Mouse (Mus musculus): ENCODE measurements around the gene Map3k11. TPM values are rescaled to one million over a fixed set of nuclear protein-coding genes. Genes with fewer than 3 reads are reported as not detected.

The Map3k11 gene
- total RNA-seq, 2 experiments from 2014 or later = 9.4 to 12.2 TPM

GRCm38 (mm10) chr19:5704163-5704800 is 15.7 kb downstream of the Map3k11 start, which contains the start of gene Kcnk7:
Gene Kcnk7 (plus strand): TSS chr19:5704367.
- peak; percentile 87 for ATAC-seq (replicated peaks; ENCODE audit: low FRiP score, poor library complexity, severe bottlenecking)

DNA sequence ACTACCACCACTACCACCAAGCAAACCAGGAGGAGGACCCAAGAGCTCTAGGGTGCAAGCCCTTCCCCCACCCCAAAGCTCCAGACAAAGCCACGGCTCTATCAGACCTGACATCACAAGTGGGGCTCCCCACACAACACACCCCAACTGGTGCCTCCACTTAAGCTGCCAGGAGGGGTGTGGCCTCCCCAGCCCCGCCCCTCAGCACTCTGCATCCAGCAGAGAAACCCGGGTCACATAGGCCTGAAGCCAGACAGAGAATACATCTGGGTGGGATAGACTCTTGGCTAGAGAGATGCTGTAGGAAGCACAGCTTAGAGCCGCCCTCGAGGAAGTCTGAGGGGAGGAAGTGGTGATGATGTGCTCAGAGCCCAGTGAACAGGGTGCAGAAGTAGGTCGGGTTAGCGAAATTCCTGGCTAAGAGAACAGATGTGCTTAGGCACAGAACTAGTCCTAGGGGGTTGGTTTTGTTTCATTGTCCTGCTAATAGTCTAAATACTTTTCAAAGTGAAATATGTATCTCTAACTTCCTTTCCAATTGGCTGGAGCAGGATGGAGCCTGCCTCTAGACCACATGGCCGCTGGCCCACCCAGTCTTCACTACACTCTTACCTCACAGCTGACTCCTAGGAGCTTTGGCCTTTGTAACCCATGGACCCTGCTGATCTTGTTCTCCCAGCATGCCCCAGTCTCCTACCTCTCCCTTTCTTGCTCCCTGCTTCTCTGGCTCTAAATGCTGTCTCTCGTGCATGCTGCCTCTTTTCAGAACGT is 16.4 kb downstream of the Map3k11 start:
- peak; percentile 76 for ATAC-seq (replicated peaks; ENCODE audit: low FRiP score, poor library complexity, severe bottlenecking)

DNA sequence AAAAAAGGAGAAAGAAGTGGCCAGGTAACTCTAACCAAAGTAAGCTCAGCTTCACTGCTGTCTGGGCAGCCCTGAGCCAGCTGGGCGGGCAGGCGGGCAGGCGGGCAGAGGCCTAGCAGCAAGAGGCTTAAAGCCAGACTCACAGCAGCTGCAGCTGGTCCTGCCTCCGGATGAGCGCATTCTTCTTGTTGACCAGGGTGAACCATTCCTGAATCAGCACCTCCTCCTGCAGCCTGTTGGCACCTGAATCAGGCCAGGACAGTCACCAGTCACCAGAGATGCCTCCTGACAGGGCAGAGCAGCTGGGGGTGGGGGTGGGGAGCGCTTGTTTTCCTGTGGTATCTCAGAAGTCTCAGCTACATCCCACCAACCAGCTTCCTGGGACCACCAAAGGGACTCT is 21.5 kb downstream of the Map3k11 start:
- no peak for ATAC-seq (replicated peaks; ENCODE audit: low FRiP score, poor library complexity, severe bottlenecking)

GRCm38 (mm10) chr19:5710581-5710980 is 22.0 kb downstream of the Map3k11 start:
- no peak for ATAC-seq (replicated peaks; ENCODE audit: low FRiP score, poor library complexity, severe bottlenecking)

GRCm38 (mm10) chr19:5711218-5711617 is 22.7 kb downstream of the Map3k11 start:
- ATAC-seq (replicated peaks; ENCODE audit: low FRiP score, poor library complexity, severe bottlenecking) = no peak

GRCm38 (mm10) chr19:5711907-5712460 is 23.4 kb downstream of the Map3k11 start:
- no peak for ATAC-seq (replicated peaks; ENCODE audit: low FRiP score, poor library complexity, severe bottlenecking)

GRCm38 (mm10) chr19:5713255-5713654 is 24.7 kb downstream of the Map3k11 start:
- no peak for ATAC-seq (replicated peaks; ENCODE audit: low FRiP score, poor library complexity, severe bottlenecking)

- peak; percentile 51 for ATAC-seq (replicated peaks; ENCODE audit: low FRiP score, poor library complexity, severe bottlenecking)
Measured at GRCm38 (mm10) chr19:5713730-5714129, 25.2 kb downstream of the Map3k11 start.

DNA sequence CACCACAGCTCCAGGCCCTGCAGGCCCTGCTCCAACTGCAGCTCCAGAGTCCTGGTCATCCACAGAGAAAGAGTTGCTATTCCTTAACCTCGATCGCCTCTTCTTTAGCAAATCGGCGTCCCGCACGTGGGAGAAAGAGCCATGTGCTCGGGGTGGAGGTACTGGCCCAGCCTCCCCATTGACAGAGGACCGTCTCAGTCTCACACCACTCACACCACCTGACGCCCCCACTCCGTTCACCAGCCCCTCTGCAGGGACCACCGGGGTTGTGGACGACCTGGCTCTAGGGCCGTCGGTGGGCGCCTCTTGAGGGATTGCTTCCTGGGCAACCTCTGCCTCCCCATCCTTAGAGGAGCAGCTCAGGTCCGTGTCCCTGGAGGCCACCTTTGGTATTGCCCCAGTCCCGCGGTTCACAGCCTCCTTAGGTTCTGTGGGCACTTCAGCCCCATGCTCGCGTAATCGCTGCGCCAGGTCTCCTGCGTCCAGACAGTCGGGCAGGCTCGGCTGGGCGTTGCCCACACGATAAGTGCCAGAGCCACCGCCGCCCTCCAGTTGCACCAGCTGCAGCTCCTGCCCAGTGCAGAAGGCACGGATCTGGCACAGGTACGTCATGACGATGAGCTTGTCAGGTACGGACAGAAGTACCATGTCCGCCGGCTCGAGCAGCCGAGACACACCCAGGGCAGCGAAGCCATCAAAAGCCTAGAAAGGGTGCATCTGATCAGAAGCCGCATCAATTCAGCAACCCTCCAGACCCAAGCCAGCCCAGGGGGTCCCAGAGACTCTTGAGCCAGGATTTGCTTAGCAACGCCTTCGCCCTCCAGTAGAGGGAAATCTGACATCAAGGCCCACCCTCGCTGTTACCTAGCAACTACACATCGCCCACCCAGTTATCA is 27.5 kb downstream of the Map3k11 start:
- ATAC-seq (replicated peaks; ENCODE audit: low FRiP score, poor library complexity, severe bottlenecking) = peak; percentile 81

GRCm38 (mm10) chr19:5716955-5717354 is 28.4 kb downstream of the Map3k11 start:
- ATAC-seq (replicated peaks; ENCODE audit: low FRiP score, poor library complexity, severe bottlenecking) = no peak

GRCm38 (mm10) chr19:5721233-5721632 is 32.7 kb downstream of the Map3k11 start:
- no peak for ATAC-seq (replicated peaks; ENCODE audit: low FRiP score, poor library complexity, severe bottlenecking)

DNA sequence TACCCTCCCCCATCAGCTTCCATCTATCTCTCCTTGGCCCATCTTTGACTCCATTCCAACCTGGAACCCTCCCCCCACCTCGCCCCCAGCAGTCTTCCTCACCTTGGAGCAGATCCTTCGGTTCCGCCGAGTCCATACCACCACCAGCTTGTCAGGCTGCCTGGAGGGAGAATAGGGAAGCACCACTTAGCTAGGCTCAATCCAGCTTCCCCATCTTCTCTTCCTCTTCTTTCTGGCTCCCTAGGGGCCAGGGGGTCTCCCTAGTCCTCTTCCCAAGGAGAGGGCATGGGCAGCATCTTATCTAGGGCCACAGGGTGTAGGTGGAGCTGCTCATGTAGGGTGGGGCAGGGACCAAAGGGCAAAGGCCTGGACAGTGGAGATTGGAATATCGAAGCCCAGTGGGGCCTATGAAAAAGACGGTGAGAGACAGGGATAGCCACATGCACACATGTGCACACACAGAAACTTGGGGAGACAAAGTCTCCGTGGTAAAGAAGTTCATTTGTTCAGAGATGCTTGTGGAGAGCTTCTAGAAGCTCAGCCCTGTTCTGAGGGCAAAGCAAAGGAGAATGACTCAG is 34.4 kb downstream of the Map3k11 start:
- peak; percentile 48 for ATAC-seq (replicated peaks; ENCODE audit: low FRiP score, poor library complexity, severe bottlenecking)

DNA sequence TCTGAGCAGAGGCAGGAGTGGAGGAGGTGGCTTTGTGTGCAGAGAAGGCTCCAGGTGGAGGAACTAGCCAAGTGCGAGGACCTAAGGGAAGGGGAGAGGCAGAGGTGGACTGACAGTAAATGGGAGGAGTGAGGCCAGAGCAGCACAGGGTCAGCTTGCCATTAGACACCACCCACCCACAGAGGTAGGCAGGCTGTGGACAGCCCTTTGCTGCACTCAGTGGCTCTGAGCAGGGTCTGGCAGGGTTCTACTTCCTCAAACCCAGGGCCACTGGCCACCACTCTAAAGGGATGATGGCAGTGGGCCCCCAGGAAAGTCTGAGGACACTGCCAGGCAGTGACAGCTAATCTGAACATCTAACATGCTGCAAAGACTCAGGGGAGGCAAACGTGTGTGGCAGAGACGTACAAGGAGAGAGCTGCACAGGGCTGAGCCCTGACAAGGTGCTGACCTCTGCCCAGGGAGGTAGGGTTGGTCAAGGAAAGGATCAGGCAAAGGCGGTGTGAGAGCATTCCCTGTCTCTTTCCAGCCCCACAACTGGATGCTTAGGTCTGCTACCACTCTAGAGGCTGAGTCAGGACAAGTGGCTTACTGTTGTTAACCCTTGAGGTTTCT is 35.5 kb downstream of the Map3k11 start:
- ATAC-seq (replicated peaks; ENCODE audit: low FRiP score, poor library complexity, severe bottlenecking) = no peak

DNA sequence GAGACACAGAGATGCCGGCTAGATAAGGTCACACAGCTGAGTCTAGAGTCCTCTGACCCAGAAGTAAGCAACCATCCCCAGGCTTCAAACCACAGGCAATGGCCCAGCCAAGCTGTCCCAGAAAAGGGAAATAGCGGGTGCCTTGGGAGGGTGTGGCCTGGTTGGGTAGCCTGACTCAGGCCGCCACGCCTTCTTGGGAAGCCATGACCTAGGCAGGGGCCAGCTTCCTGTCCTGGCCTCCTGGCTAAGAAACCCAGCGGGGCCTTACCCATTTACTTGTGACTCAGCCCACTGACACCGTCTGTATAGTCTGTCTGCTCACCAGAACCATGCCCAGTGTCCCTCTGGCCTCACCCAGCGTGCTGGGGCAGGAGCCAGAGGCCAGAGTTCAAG is 36.0 kb downstream of the Map3k11 start:
- ATAC-seq (replicated peaks; ENCODE audit: low FRiP score, poor library complexity, severe bottlenecking) = peak; percentile 45

DNA sequence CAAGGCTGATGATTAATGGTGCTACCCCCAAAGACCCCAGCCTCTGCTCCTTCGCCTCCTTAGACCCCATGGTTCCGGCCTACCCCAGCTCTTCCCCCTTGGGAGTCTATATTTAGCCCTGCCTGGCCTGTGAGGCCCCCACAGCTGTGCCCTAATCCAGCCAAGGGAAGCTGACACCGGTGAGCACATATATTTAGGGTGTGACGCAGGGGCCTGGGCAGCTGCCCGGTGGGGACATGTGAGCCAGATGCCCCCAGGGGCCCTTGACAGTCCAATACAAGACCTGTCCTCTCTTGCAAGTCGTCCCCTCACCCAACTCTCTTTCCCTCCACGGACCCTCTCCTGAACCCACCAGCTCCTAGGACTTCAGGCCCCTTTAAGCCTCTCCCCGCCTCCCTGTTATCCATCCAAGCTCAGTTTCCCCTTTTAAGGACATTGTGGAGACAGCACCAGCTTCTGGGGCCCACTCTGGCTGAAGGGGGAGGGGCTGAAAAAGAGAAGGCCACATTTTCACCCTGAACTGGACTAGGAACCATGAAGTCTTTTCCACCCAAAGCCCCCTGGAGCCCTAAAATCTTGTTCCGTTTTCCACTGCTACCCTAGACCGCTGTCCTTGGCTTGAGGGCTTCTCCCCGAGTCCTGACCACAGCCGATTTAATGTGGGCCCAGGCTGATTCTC is 36.6 kb downstream of the Map3k11 start:
- no peak for ATAC-seq (replicated peaks; ENCODE audit: low FRiP score, poor library complexity, severe bottlenecking)

GRCm38 (mm10) chr19:5725767-5726515 is 37.4 kb downstream of the Map3k11 start, which contains the start of gene Ehbp1l1:
Gene Ehbp1l1 (minus strand): TSS chr19:5726317.
- peak; percentile 18 for ATAC-seq (replicated peaks; ENCODE audit: low FRiP score, poor library complexity, severe bottlenecking)

DNA sequence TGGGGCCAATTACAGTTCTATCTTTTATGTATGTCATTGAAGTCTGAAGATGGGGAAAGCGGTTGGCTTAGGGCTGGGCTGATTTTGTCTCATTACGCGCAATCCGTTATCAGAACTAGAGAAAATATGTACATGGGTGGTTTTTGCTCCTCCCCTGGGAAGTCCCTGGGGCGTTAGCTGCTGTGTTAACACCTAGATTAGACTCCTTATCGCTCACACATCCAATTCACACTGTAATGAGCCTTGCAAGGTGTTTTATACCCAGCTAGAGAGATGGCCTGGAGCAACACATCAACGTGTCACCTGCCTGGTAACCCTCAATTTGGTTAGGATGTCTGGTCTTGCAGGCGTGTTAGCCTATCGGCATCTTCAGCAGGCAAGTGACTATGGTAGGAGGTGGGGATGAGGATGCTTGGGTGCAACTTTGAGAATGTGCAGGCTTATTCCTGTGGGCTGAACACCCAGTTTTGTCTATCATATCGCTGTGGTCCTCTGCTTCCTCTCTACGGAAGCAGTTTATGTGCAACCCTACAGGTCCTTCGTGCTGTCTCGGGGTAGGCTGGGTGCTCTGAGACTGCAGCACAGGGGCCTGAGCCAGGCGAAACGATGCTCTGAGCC is 38.5 kb downstream of the Map3k11 start:
- ATAC-seq (replicated peaks; ENCODE audit: low FRiP score, poor library complexity, severe bottlenecking) = peak; percentile 39

GRCm38 (mm10) chr19:5727701-5728100 is 39.2 kb downstream of the Map3k11 start:
- peak; percentile 17 for ATAC-seq (replicated peaks; ENCODE audit: low FRiP score, poor library complexity, severe bottlenecking)

Measured in erythroid progenitor cell, adult 5-6 weeks (primary cell).